In the genomic region with DNA sequence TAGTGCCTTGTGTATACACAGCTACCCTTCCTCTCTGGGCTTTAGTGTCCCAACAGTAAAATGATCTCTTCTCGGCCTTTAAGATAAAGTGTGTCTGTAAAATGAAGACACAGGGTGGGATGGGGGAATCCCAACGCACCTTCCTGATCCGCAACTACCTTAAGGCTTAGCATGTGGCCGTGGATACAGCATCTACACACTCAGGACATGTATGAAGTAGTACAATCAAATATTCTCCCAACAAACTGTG, we compare ENCODE assay signal across 8 mouse cellular contexts. TPM values are rescaled to one million over a fixed set of nuclear protein-coding genes. Genes with fewer than 3 reads are reported as not detected.
DNase-seq lines count a peak whose midpoint lies in the region; ATAC-seq and TF ChIP-seq lines count a peak whose summit lies in the region.

No protein-coding gene starts in this region.

- H3K9me3 ChIP-seq in heart, postnatal 0 days (replicated peaks; ENCODE audit: control insufficient read depth, low read length): no peaks in the 10 kb centered on the region
- no peaks in the 10 kb centered on the region for H3K9me3 ChIP-seq in hindbrain, embryonic 13.5 days
- H3K9me3 ChIP-seq in midbrain, embryonic 14.5 days (ENCODE audit: control insufficient read depth, low read length): no peaks in the 10 kb centered on the region

- H3K27ac ChIP-seq in heart, postnatal 0 days (ENCODE audit: low read depth): peak overlapping the region; percentile 90
- peak overlapping the region; percentile 66; the same call in 1 of the 2 replicates for H3K27ac ChIP-seq in hindbrain, embryonic 13.5 days
- H3K27ac ChIP-seq in midbrain, embryonic 14.5 days (replicated peaks; ENCODE audit: low read depth, low read length): no peak overlapping the region

- no peak for DNase-seq in heart, postnatal 0 days (ENCODE audit: low spot score)
- no peak for DNase-seq in heart, adult 11 months
- peak; percentile 31 for DNase-seq in R1 (ENCODE audit: low read depth, low spot score)
- DNase-seq in midbrain, embryonic 14.5 days: no peak
- no peak for DNase-seq in gastrocnemius, postnatal 14 days
- no peak for DNase-seq in layer of hippocampus, adult 8-10 months (ENCODE audit: low spot score in 2 of 2)
- DNase-seq in frontal cortex, adult 2 months (ENCODE audit: extremely low spot score in 1 of 2, low spot score in 1 of 2): no peak

- intact Hi-C loops in gastrocnemius, postnatal 14 days (cut with DNase I; ENCODE audit: low total_unique reads): no loop called here

- peak overlapping the region; percentile 81 for H3K4me3 ChIP-seq in heart, postnatal 0 days (ENCODE audit: low read depth, low read length)
- H3K4me3 ChIP-seq in hindbrain, embryonic 13.5 days: peak overlapping the region; percentile 76
- H3K4me3 ChIP-seq in midbrain, embryonic 14.5 days (replicated peaks; ENCODE audit: low read depth, low read length): peak overlapping the region; percentile 68

- no peak for TF ChIP-seq CTCF in heart, postnatal 0 days (IDR thresholded peaks at IDR 0.05; ENCODE audit: low read depth)

- 0% methylated on average over 4 of the region's 4 CpGs for WGBS in heart, postnatal 0 days
- 7% methylated on average over 4 of the region's 4 CpGs for whole genome bisulfite sequencing in hindbrain, embryonic 13.5 days
- WGBS in midbrain, embryonic 14.5 days: 6% methylated on average over 4 of the region's 4 CpGs

- TF ChIP-seq EP300 in heart, postnatal 0 days (IDR thresholded peaks at IDR 0.05; ENCODE audit: low read depth): no peak

- no peak for ATAC-seq in heart, postnatal 0 days (ENCODE audit: insufficient read depth, low read depth)
- peak; percentile 41 for ATAC-seq in hindbrain, embryonic 13.5 days (ENCODE audit: low FRiP score)
- ATAC-seq in midbrain, embryonic 14.5 days (ENCODE audit: low FRiP score, low TSS enrichment): no peak

- peak overlapping the region; percentile 91 for H3K4me2 ChIP-seq in heart, postnatal 0 days (ENCODE audit: low read depth, low read length)
- peak overlapping the region; percentile 88 for H3K4me2 ChIP-seq in hindbrain, embryonic 13.5 days
- peak overlapping the region; percentile 98 for H3K4me2 ChIP-seq in midbrain, embryonic 14.5 days (ENCODE audit: low read length)

- no peaks in the 10 kb centered on the region for H3K36me3 ChIP-seq in heart, postnatal 0 days (replicated peaks; ENCODE audit: control insufficient read depth, insufficient read depth, low read length)
- H3K36me3 ChIP-seq in hindbrain, embryonic 13.5 days: no peaks in the 10 kb centered on the region
- H3K36me3 ChIP-seq in midbrain, embryonic 14.5 days (ENCODE audit: control insufficient read depth, insufficient read depth, low read length): no peaks in the 10 kb centered on the region

- H3K9ac ChIP-seq in heart, postnatal 0 days (replicated peaks; ENCODE audit: low read depth, low read length): peak overlapping the region; percentile 81
- H3K9ac ChIP-seq in hindbrain, embryonic 13.5 days: peak overlapping the region; percentile 85
- peak overlapping the region; percentile 84 for H3K9ac ChIP-seq in midbrain, embryonic 14.5 days (replicated peaks; ENCODE audit: low read length)

- peaks cover 30% of the 10 kb centered on the region for H3K4me1 ChIP-seq in heart, postnatal 0 days (ENCODE audit: control insufficient read depth, insufficient read depth)
- peaks cover 39% of the 10 kb centered on the region for H3K4me1 ChIP-seq in hindbrain, embryonic 13.5 days (replicated peaks)
- peaks cover 19% of the 10 kb centered on the region; the same call in 1 of the 2 replicates for H3K4me1 ChIP-seq in midbrain, embryonic 14.5 days (ENCODE audit: control insufficient read depth, insufficient read depth, low read length)

- no peaks in the 10 kb centered on the region for H3K27me3 ChIP-seq in heart, postnatal 0 days (ENCODE audit: control insufficient read depth, insufficient read depth, low read length)
- H3K27me3 ChIP-seq in hindbrain, embryonic 13.5 days: peaks cover 11% of the 10 kb centered on the region; the same call in 1 of the 2 replicates
- H3K27me3 ChIP-seq in midbrain, embryonic 14.5 days (ENCODE audit: control insufficient read depth, insufficient read depth, low read length): no peaks in the 10 kb centered on the region

RNA-seq across cellular contexts. Expression of gene Smyd2, which starts 0.7 kb away (rescaled TPM):
- 218 and 234 TPM in 2 replicates for total RNA-seq in heart, postnatal 0 days (2014; rRNA removed; ENCODE audit: low replicate concordance)
- polyA plus RNA-seq in heart, postnatal 0 days (2015; fragmentation: Nextera tagmentation; extraction: Ambion mirVana): 219 and 239 TPM in 2 replicates
- polyA plus RNA-seq in hindbrain, embryonic 13.5 days (2015; fragmentation: Nextera tagmentation; extraction: Ambion mirVana): 53.6 and 56.1 TPM in 2 replicates
- polyA plus RNA-seq in midbrain, embryonic 14.5 days (2014; fragmentation: Nextera tagmentation; extraction: Ambion mirVana): 63.9 and 69.5 TPM in 2 replicates
- 100 to 1,000 TPM; 148 to 151 TPM for total RNA-seq in gastrocnemius, postnatal 14 days (2021)
- 10 to 100 TPM; 69.1 to 78.0 (median 73.4) TPM for total RNA-seq in layer of hippocampus, adult 8-10 months (2022)
- 131 and 155 TPM in 2 replicates for polyA plus RNA-seq in frontal cortex, adult 2 months (2012; rRNA removed)
